Mouse (Mus musculus): ENCODE measurements around the gene Sarnp.

Gene Sarnp

GRCm38 (mm10) chr10:128891296-128892094 lies 74.4 kb downstream of the Sarnp start, which contains the start of gene Gdf11:
Gene Gdf11 (minus strand): TSS chr10:128891718.
- DNase-seq = peak; percentile 71

DNA sequence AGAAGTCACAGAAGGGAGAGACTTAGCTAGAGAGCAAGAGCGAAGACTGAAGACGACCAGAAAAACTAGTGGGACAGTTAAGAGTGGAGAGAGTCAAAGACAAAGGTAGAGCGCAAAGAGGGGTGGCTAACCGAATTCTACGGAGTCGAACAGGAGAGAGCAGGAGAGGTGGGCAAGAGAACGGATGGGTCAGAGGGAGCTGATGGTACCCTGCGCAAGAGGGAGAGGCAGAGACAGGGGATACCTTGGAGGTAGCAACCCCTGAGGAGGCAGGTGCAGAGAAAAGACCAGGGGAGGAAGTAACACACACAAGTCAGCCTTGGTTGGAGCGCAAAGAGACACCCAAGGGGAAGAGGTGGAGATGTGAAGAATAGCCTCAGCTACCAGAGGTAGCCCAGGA lies 75.1 kb downstream of the Sarnp start:
- no peak for DNase-seq

GRCm38 (mm10) chr10:128895437-128895836 lies 78.3 kb downstream of the Sarnp start:
- DNase-seq = peak; percentile 92

DNA sequence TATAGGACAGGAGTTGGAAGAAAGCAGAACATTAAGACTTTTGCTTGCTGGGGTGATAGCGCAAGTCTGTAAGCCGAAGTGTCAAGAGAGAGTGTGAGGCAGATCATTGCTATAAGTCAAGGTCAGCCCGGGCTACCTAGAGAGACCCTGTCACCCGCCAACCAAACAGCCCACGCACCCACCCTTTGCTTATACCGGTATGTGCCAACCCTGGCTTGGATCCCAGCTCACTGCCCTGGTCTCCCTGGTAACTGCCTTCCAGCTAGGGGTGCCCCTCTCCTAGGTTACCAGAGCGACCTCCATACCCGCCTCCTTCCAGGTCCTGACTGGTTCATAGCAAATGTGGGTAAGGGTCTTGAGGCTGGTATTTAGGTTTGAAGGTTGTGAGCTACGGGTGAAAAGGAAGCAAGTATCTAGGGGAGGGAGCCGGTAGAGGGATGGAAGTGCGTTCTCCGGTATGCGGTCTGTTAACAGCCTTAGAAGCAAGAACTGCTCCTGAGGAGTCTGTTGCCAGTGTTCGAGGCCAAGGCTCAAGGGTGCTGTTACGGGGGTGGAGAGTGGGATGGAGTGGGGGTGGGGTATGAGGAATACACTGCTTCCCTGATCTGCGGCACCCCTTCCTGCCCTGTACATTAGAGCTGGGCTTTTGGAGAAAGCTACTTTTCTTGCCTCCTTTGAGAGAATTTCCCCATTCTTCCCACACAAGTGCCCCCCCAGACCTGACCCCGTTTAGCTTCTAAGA lies 79.0 kb downstream of the Sarnp start:
- DNase-seq = no peak

- no peak for DNase-seq
Observed at GRCm38 (mm10) chr10:128896807-128897206, 79.7 kb downstream of the Sarnp start.

- DNase-seq = no peak
Observed at GRCm38 (mm10) chr10:128897501-128897900, 80.4 kb downstream of the Sarnp start.

- DNase-seq = no peak
Observed at GRCm38 (mm10) chr10:128899759-128900490, 82.8 kb downstream of the Sarnp start.

DNA sequence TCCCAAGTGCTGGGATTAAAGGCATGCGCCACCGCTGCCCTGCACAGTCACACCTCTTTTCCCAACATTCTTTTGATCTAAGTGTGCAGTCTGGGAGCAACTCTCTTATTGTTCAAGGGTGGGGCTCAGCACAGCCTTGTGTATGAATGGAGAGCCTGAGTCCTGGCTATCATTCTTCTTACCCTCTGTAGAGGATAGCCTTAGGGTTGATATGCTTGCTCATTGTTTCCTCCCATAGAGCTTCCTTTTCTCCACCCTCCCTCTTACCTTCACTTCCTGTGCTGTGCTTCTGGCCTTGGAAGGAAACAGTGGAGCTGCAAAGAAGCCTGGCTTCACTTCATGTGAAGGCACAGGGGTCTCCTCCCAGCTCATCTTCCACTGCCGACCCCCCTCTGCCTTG lies 83.6 kb downstream of the Sarnp start, which contains the start of gene Cd63:
Gene Cd63, plus strand, starts transcription at position 292 of the 400 bp plus-strand sequence.
- DNase-seq = no peak

DNA sequence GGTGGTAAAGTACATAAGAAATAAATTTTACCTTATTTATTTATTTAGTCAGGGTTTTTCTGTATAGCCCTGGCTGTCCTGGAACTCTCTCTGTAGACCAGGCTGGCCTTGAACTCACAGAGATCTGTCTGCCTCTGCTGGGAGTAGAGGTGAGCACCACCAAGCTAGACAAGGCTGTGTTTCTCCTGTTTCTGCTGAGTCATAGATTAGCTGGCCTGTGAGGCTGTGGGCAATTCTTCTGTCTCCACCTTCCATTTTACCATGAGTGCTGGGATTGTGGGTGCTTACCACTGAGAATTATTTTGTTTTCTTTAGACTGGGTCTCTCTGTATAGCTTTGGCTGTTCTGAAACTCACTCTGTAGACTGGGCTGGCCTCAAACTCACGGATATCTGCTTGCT lies 84.3 kb downstream of the Sarnp start:
- no peak for DNase-seq

DNA sequence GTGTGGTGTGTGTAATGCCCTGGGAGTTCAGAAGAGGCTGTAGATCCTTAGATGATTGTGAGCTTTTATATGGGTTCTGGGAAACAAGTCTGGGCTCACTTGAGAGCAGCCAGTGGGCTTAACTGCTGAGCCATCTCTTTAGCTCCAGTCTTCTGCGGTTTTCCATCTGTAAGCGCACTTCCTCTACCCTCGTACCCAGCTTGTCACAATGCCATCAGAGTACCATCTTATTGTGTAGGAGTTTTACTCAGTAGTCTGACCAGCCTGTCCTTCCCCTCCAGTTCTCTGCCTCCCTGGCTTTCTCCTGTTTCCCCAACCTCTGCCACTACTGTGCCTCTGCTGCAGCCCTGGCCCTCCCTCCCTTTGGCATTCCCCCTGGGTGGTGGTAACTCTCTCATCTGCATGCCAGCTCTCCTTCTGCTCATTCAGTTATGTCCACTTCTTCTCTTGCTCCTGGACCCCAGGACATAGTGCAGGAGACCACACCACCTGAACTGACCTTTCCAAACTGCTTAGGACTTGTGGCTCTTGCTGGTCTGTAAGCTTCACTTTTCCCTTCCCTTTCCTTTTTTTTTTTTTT lies 85.4 kb downstream of the Sarnp start:
- no peak for DNase-seq

GRCm38 (mm10) chr10:128904812-128905211 lies 87.7 kb downstream of the Sarnp start:
- DNase-seq = no peak

GRCm38 (mm10) chr10:128908778-128909448 lies 91.8 kb downstream of the Sarnp start:
- no peak for DNase-seq

DNA sequence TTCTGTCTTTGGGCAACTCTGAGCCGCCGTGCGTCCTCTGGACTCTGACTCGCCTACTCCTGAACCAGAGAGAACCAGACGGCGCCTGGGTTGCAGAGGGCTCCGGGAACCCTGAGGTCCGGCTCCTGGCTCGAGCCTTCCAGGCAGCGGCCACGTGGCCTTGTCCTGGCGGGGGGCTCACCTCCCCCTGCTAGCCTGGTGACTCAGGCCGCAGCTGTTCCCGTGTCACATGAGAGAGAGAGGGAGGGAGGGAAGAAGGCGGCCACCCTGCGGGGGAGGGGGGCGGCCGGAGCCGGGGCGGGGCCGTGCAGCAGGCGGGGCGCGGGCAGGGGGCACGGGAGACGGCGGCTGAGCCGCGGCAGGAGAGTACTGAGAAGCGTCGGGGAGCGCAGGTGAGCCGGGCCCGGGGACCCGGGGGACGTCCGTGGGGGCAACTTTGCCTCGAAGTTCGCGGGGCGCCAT lies 92.5 kb downstream of the Sarnp start:
- peak; percentile 91 for DNase-seq

DNA sequence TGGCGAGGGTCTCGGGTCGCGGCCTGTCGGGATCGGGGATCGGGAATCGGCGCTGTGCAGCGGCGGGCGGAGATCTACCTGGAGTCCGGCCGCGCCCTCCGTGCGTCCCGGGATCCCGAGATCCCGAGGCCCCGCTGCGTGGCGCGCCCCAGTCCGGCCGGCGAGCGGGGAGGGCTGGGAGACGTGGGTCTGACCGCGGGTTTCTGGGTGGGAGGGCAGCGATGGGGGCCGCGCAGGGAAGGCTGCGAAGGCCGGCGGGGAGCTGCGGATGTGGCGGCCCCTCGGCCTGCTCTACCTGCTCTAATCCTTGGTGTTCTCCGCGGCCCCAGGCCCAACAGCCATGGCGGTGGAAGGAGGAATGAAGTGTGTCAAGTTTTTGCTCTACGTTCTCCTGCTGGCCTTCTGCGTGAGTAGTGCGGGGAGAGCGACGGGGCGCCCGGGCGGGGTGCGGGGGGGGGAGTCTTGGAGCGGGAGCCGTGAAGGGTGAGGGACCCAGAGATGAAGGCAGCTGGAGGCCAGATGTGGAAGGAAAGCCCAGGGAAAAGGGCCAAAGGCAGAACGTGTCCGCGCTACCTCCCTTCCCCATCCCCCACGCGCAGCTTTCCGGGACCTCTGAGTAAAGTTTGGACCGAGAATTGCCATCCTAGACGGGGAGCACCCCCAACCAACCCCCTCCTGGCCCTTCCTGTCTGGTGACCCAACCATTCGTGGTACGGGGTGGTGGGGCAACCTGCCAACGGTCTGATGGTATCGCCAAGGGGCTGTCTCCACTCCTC lies 93.1 kb downstream of the Sarnp start:
- DNase-seq = peak; percentile 70

DNA sequence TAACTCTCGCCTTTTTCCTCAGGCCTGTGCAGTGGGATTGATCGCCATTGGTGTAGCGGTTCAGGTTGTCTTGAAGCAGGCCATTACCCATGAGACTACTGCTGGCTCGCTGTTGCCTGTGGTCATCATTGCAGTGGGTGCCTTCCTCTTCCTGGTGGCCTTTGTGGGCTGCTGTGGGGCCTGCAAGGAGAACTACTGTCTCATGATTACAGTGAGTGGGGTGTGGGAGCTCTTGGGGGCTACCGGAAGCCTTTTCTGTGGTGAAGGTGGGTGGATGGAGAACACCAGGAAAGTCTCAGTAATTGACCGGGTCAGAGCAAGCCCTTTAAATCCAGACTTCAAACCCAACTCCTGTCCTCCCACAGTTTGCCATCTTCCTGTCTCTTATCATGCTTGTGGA lies 94.3 kb downstream of the Sarnp start:
- DNase-seq = no peak

DNA sequence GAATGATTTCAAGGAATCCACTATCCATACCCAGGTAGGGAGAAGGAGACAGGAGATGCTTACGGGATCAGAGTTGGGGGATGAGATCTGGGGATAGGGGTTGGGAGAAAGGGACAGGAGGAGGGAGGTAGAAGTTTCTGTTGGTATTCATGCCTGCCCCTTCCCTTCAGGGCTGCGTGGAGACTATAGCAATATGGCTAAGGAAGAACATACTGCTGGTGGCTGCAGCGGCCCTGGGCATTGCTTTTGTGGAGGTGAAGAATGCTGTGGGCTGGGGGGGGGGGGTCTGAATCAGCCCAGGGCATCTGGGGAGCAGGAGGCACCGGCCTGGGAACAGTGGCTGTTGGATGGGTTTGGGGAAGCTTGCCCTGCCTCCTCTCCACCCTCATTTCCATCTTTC lies 95.1 kb downstream of the Sarnp start:
- no peak for DNase-seq

GRCm38 (mm10) chr10:128912791-128913190 lies 95.7 kb downstream of the Sarnp start:
- no peak for DNase-seq

GRCm38 (mm10) chr10:128913219-128913618 lies 96.1 kb downstream of the Sarnp start:
- DNase-seq = peak; percentile 94

GRCm38 (mm10) chr10:128913696-128914095 lies 96.6 kb downstream of the Sarnp start:
- no peak for DNase-seq

- DNase-seq = no peak
Observed at GRCm38 (mm10) chr10:128915550-128915949, 98.4 kb downstream of the Sarnp start.

GRCm38 (mm10) chr10:128916665-128917064 lies 99.5 kb downstream of the Sarnp start:
- no peak for DNase-seq

Data from lung, postnatal 10 days (tissue).